Mouse (Mus musculus): ENCODE results near the gene Tex33. TPM values are rescaled to one million over a fixed set of nuclear protein-coding genes. Genes with fewer than 3 reads are reported as not detected.

Tex33 gene
- polyA plus RNA-seq, 1 experiment, result not detected

DNA sequence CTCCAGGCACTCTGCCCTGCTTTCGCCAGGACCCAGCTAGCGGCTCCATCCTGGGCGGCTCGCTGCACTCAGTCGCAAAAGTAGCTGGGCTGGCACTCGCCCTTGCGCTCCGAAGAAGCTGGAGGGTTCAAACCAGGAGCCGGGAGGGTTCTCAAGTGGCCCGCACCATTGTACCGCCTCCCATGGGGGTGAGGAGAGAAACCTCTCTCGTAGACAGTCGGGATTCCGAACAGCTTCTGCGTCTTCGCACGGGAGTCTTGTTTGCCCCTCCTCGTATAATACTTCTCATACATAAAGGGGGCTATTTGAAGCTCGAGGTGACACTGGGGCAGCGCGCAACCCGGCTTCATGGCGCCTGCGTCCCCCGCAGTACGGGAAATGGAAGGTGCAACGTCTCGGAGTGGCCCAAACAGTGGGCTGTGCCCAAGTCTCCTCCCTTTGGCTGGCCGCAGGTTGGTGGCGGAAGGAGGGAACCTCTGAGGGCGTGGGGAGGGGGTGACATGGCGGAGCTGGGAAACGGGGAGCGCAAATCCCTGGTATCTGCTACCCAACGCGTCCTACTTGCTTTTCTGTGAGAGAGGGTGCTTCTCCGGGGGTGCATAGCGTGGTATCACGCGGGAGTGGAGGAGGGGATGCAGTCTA, 10.7 kb upstream of the Tex33 start, which contains the start of gene Mpst:
Mpst (plus strand) TSS at position 124 of the 642 bp plus-strand sequence.
- WGBS, result under 1% methylated on average over 40 of the region's 40 CpGs
- Histone ChIP-seq H3K27ac (ENCODE audit: control insufficient read depth, insufficient read depth, low read depth, low read length, poor library complexity) (peak within 1 kb of the TSS; percentile 92), H3K4me1 (ENCODE audit: control insufficient read depth, insufficient read depth, low read length) (peaks cover 7% of the 10 kb centered on the region), H3K4me3 (replicated peaks; ENCODE audit: control insufficient read depth, low read depth, low read length) (peak within 1 kb of the TSS; percentile 91)
- TF ChIP-seq POLR2A (IDR thresholded peaks at IDR 0.05; ENCODE audit: borderline replicate concordance, control insufficient read depth, low read depth, low read length) (peak; percentile 91), CTCF (IDR thresholded peaks at IDR 0.05; ENCODE audit: control insufficient read depth, insufficient read depth, low read length) (no peak)

GRCm38 (mm10) chr15:78405517-78406211, 10.0 kb upstream of the Tex33 start, which contains the start of gene Tst:
Gene Tst (minus strand): TSS chr15:78405907.
- peak within 1 kb of the TSS; percentile 91 for H3K4me3 ChIP-seq (replicated peaks; ENCODE audit: control insufficient read depth, low read depth, low read length)
- peaks cover 7% of the 10 kb centered on the region for H3K4me1 ChIP-seq (ENCODE audit: control insufficient read depth, insufficient read depth, low read length)
- 2% methylated on average over 34 of the region's 34 CpGs for WGBS
- H3K27ac ChIP-seq (ENCODE audit: control insufficient read depth, insufficient read depth, low read depth, low read length, poor library complexity), result peak within 1 kb of the TSS; percentile 92
- 0 out of 2 replicates have a peak, but pooled peaks have one; percentile 9 for TF ChIP-seq POLR2A (IDR thresholded peaks at IDR 0.05; ENCODE audit: borderline replicate concordance, control insufficient read depth, low read depth, low read length)
- no peak for TF ChIP-seq CTCF (IDR thresholded peaks at IDR 0.05; ENCODE audit: control insufficient read depth, insufficient read depth, low read length)

DNA sequence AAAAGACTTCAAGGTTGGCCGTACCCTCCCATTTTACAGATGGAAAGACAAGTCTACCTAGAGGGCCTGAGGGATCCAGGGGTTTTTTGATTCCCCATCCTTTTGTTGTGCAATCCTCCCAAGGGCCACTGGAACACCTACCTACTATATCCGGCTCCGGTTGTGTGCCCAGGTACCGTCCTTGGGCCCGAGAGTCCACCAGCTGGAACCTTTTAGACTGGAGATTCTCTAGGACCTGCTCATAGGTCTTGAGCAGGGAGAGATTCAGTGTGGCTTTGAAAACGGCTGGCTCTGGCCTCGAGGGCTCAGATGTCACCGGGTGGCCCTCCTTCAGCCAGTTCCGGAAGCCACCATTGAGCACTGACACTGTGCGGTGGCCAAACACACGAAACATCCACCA, 9.4 kb upstream of the Tex33 start:
- TF ChIP-seq CTCF (IDR thresholded peaks at IDR 0.05; ENCODE audit: control insufficient read depth, insufficient read depth, low read length) (no peak), POLR2A (IDR thresholded peaks at IDR 0.05; ENCODE audit: borderline replicate concordance, control insufficient read depth, low read depth, low read length) (no peak)
- 45% methylated on average over 11 of the region's 11 CpGs for WGBS
- Histone ChIP-seq H3K4me1 (ENCODE audit: control insufficient read depth, insufficient read depth, low read length) (peaks cover 7% of the 10 kb centered on the region), H3K4me3 (replicated peaks; ENCODE audit: control insufficient read depth, low read depth, low read length) (peak overlapping the region; percentile 91), H3K27ac (ENCODE audit: control insufficient read depth, insufficient read depth, low read depth, low read length, poor library complexity) (peak overlapping the region; percentile 92)

- Histone ChIP-seq H3K27ac (ENCODE audit: control insufficient read depth, insufficient read depth, low read depth, low read length, poor library complexity) (peak overlapping the region; percentile 64), H3K4me1 (ENCODE audit: control insufficient read depth, insufficient read depth, low read length) (peaks cover 7% of the 10 kb centered on the region), H3K4me3 (replicated peaks; ENCODE audit: control insufficient read depth, low read depth, low read length) (peak overlapping the region; percentile 31)
- TF ChIP-seq POLR2A (IDR thresholded peaks at IDR 0.05; ENCODE audit: borderline replicate concordance, control insufficient read depth, low read depth, low read length) (no peak), CTCF (IDR thresholded peaks at IDR 0.05; ENCODE audit: control insufficient read depth, insufficient read depth, low read length) (no peak)
- WGBS, result 58% methylated on average over 1 of the region's 1 CpGs
Measured at GRCm38 (mm10) chr15:78403896-78404295, 8.2 kb upstream of the Tex33 start.

- Histone ChIP-seq H3K27ac (ENCODE audit: control insufficient read depth, insufficient read depth, low read depth, low read length, poor library complexity) (peak overlapping the region; percentile 64; the same call in 1 of the 2 replicates), H3K4me1 (ENCODE audit: control insufficient read depth, insufficient read depth, low read length) (peaks cover 7% of the 10 kb centered on the region), H3K4me3 (replicated peaks; ENCODE audit: control insufficient read depth, low read depth, low read length) (peak overlapping the region; percentile 31)
- TF ChIP-seq POLR2A (IDR thresholded peaks at IDR 0.05; ENCODE audit: borderline replicate concordance, control insufficient read depth, low read depth, low read length), result no peak
- no peak for TF ChIP-seq CTCF (IDR thresholded peaks at IDR 0.05; ENCODE audit: control insufficient read depth, insufficient read depth, low read length)
- WGBS, result 82% methylated on average over 3 of the region's 3 CpGs
Measured at GRCm38 (mm10) chr15:78403301-78403741, 7.6 kb upstream of the Tex33 start.

DNA sequence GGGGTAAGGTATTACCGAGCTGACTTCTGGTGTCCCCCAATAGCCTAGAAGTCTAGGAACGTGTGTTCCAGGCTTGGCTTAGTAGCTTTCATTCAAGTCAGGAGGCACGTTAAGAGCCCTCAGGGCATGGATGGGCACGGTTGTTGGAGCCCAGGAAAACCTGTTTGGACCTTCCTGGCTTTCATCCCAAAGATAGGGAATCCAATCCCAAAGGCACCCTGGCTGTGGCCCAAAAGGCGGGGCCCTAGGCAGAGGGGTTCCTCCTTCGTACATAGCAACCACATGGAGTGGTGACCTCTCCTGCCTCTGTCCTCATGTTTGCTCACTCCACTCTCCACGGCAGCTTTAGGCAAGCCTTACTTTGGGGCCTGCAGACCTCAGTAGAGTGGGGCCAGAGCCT, 6.7 kb upstream of the Tex33 start:
- TF ChIP-seq CTCF (IDR thresholded peaks at IDR 0.05; ENCODE audit: control insufficient read depth, insufficient read depth, low read length), result no peak
- TF ChIP-seq POLR2A (IDR thresholded peaks at IDR 0.05; ENCODE audit: borderline replicate concordance, control insufficient read depth, low read depth, low read length), result no peak
- no peak overlapping the region for H3K4me3 ChIP-seq (replicated peaks; ENCODE audit: control insufficient read depth, low read depth, low read length)
- 60% methylated on average over 7 of the region's 7 CpGs for WGBS
- H3K27ac ChIP-seq (ENCODE audit: control insufficient read depth, insufficient read depth, low read depth, low read length, poor library complexity), result peak overlapping the region; percentile 30
- H3K4me1 ChIP-seq (ENCODE audit: control insufficient read depth, insufficient read depth, low read length), result peaks cover 7% of the 10 kb centered on the region

- TF ChIP-seq POLR2A (IDR thresholded peaks at IDR 0.05; ENCODE audit: borderline replicate concordance, control insufficient read depth, low read depth, low read length), result no peak
- no peak for TF ChIP-seq CTCF (IDR thresholded peaks at IDR 0.05; ENCODE audit: control insufficient read depth, insufficient read depth, low read length)
- H3K27ac ChIP-seq (ENCODE audit: control insufficient read depth, insufficient read depth, low read depth, low read length, poor library complexity), result peak overlapping the region; percentile 65
- H3K4me1 ChIP-seq (ENCODE audit: control insufficient read depth, insufficient read depth, low read length), result peaks cover 7% of the 10 kb centered on the region
- no peak overlapping the region for H3K4me3 ChIP-seq (replicated peaks; ENCODE audit: control insufficient read depth, low read depth, low read length)
- 18% methylated on average over 4 of the region's 4 CpGs for WGBS
Measured at GRCm38 (mm10) chr15:78401921-78402320, 6.2 kb upstream of the Tex33 start.

DNA sequence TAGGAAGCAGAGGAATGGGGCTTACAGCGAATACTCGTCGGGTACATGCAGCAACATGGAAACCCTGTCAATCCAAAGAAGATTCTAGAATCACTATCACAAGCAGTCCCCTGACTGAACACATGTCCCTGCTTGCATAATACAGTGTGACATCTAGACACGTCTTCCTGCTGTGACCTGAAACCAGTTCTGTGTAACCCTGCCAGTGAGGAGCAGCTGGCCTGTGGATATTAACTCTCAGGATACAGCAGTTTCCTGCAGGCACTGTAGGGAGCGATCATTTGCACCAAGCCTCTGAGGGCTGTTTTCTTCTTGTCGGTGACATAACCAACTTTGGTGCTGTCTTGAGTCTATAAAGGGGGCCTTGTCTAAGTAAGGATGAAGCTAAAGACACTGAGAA, 5.6 kb upstream of the Tex33 start:
- TF ChIP-seq CTCF (IDR thresholded peaks at IDR 0.05; ENCODE audit: control insufficient read depth, insufficient read depth, low read length), result no peak
- no peak for TF ChIP-seq POLR2A (IDR thresholded peaks at IDR 0.05; ENCODE audit: borderline replicate concordance, control insufficient read depth, low read depth, low read length)
- Histone ChIP-seq H3K4me3 (replicated peaks; ENCODE audit: control insufficient read depth, low read depth, low read length) (no peak overlapping the region), H3K27ac (ENCODE audit: control insufficient read depth, insufficient read depth, low read depth, low read length, poor library complexity) (peak overlapping the region; percentile 65), H3K4me1 (ENCODE audit: control insufficient read depth, insufficient read depth, low read length) (peaks cover 7% of the 10 kb centered on the region)
- WGBS, result 37% methylated on average over 6 of the region's 6 CpGs

Measured in bone marrow, adult 2 months (tissue).